Mouse (Mus musculus): ENCODE data around the gene Me3. TPM values are rescaled to one million over a fixed set of nuclear protein-coding genes. Genes with fewer than 3 reads are reported as not detected.
A peak's percentile ranks its signal among the peaks of the same experiment; 100 is the strongest.
"Not testable (repeated sequence)": the region's sequence is repeated elsewhere in the genome, so short reads cannot be mapped to it uniquely, and the experiment has no call there.

Gene Me3
- polyA plus RNA-seq, 1 experiment from 2014 or later: 3.6 TPM

GRCm38 (mm10) chr7:89716226-89716625 is 84.0 kb downstream of the Me3 start:
- ATAC-seq: no peak
- H3K9me3 ChIP-seq: no peaks in the 10 kb centered on the region
- H3K4me2 ChIP-seq (replicated peaks): no peak overlapping the region
- H3K36me3 ChIP-seq: no peaks in the 10 kb centered on the region
- WGBS: 75% methylated on average over 3 of the region's 3 CpGs
- 0 out of 2 replicates have a peak, but pooled peaks cover 6% of the 10 kb centered on the region for H3K4me1 ChIP-seq (replicated peaks)
- no peak overlapping the region for H3K4me3 ChIP-seq (replicated peaks)
- no peak overlapping the region for H3K27ac ChIP-seq
- no peak overlapping the region for H3K9ac ChIP-seq
- no peaks in the 10 kb centered on the region for H3K27me3 ChIP-seq (replicated peaks)

GRCm38 (mm10) chr7:89717521-89717920 is 85.3 kb downstream of the Me3 start:
- ATAC-seq: peak; percentile 44
- H3K36me3 ChIP-seq: no peaks in the 10 kb centered on the region
- no peak overlapping the region for H3K4me3 ChIP-seq (replicated peaks)
- H3K27me3 ChIP-seq (replicated peaks): no peaks in the 10 kb centered on the region
- WGBS: 25% methylated on average over 2 of the region's 2 CpGs
- H3K9ac ChIP-seq: no peak overlapping the region
- H3K4me2 ChIP-seq (replicated peaks): no peak overlapping the region
- H3K9me3 ChIP-seq: no peaks in the 10 kb centered on the region
- H3K27ac ChIP-seq: peak overlapping the region; percentile 36; the same call in 1 of the 2 replicates
- H3K4me1 ChIP-seq (replicated peaks): 0 out of 2 replicates have a peak, but pooled peaks cover 6% of the 10 kb centered on the region

GRCm38 (mm10) chr7:89718264-89718663 is 86.1 kb downstream of the Me3 start:
- no peaks in the 10 kb centered on the region for H3K27me3 ChIP-seq (replicated peaks)
- WGBS: 66% methylated on average over 2 of the region's 2 CpGs
- H3K27ac ChIP-seq: peak overlapping the region; percentile 36; the same call in 1 of the 2 replicates
- no peaks in the 10 kb centered on the region for H3K36me3 ChIP-seq
- H3K9ac ChIP-seq: no peak overlapping the region
- H3K4me1 ChIP-seq (replicated peaks): 0 out of 2 replicates have a peak, but pooled peaks cover 6% of the 10 kb centered on the region
- no peak for ATAC-seq
- no peaks in the 10 kb centered on the region for H3K9me3 ChIP-seq
- H3K4me3 ChIP-seq (replicated peaks): no peak overlapping the region
- no peak overlapping the region for H3K4me2 ChIP-seq (replicated peaks)

GRCm38 (mm10) chr7:89720256-89720655 is 88.1 kb downstream of the Me3 start:
- no peaks in the 10 kb centered on the region for H3K9me3 ChIP-seq
- H3K4me1 ChIP-seq (replicated peaks): 0 out of 2 replicates have a peak, but pooled peaks cover 6% of the 10 kb centered on the region
- no peaks in the 10 kb centered on the region for H3K36me3 ChIP-seq
- H3K4me2 ChIP-seq (replicated peaks): no peak overlapping the region
- H3K27me3 ChIP-seq (replicated peaks): no peaks in the 10 kb centered on the region
- 52% methylated on average over 2 of the region's 2 CpGs for WGBS
- peak; percentile 95 for ATAC-seq
- H3K4me3 ChIP-seq (replicated peaks): no peak overlapping the region
- peak overlapping the region; percentile 78 for H3K27ac ChIP-seq
- H3K9ac ChIP-seq: no peak overlapping the region

- H3K9ac ChIP-seq: no peak overlapping the region
- 81% methylated on average over 3 of the region's 3 CpGs for WGBS
- no peaks in the 10 kb centered on the region for H3K36me3 ChIP-seq
- H3K27ac ChIP-seq: no peak overlapping the region
- no peak for ATAC-seq
- no peaks in the 10 kb centered on the region for H3K4me1 ChIP-seq (replicated peaks)
- H3K4me2 ChIP-seq (replicated peaks): no peak overlapping the region
- no peak overlapping the region for H3K4me3 ChIP-seq (replicated peaks)
- no peaks in the 10 kb centered on the region for H3K9me3 ChIP-seq
- H3K27me3 ChIP-seq (replicated peaks): no peaks in the 10 kb centered on the region
These were observed 94.5 kb downstream of the Me3 start for GRCm38 (mm10) chr7:89726712-89727111.

GRCm38 (mm10) chr7:89727615-89728014 is 95.4 kb downstream of the Me3 start:
- H3K27me3 ChIP-seq (replicated peaks): no peaks in the 10 kb centered on the region
- H3K9me3 ChIP-seq: no peaks in the 10 kb centered on the region
- H3K4me3 ChIP-seq (replicated peaks): no peak overlapping the region
- H3K4me2 ChIP-seq (replicated peaks): no peak overlapping the region
- H3K9ac ChIP-seq: no peak overlapping the region
- no peak for ATAC-seq
- no peaks in the 10 kb centered on the region for H3K36me3 ChIP-seq
- H3K4me1 ChIP-seq (replicated peaks): no peaks in the 10 kb centered on the region
- WGBS: 70% methylated on average over 1 of the region's 1 CpGs
- H3K27ac ChIP-seq: no peak overlapping the region

- 52% methylated on average over 3 of the region's 3 CpGs for WGBS
These were observed 96.2 kb downstream of the Me3 start for GRCm38 (mm10) chr7:89728393-89728792.

GRCm38 (mm10) chr7:89730514-89730913 is 98.3 kb downstream of the Me3 start:
- 47% methylated on average over 2 of the region's 2 CpGs for WGBS
- Histone ChIP-seq H3K9me3 (no peaks in the 10 kb centered on the region), H3K4me2 (replicated peaks) (no peak overlapping the region), H3K4me3 (replicated peaks) (no peak overlapping the region), H3K27me3 (replicated peaks) (no peaks in the 10 kb centered on the region), H3K36me3 (no peaks in the 10 kb centered on the region), H3K4me1 (replicated peaks) (no peaks in the 10 kb centered on the region), H3K27ac (no peak overlapping the region), H3K9ac (no peak overlapping the region)
- no peak for ATAC-seq

More at GRCm38 (mm10) chr7:89728393-89728792, 96.2 kb downstream of the Me3 start:
- H3K4me2 ChIP-seq (replicated peaks): no peak overlapping the region
- no peaks in the 10 kb centered on the region for H3K9me3 ChIP-seq
- H3K27me3 ChIP-seq (replicated peaks): no peaks in the 10 kb centered on the region
- H3K36me3 ChIP-seq: no peaks in the 10 kb centered on the region
- no peaks in the 10 kb centered on the region for H3K4me1 ChIP-seq (replicated peaks)
- no peak for ATAC-seq
- no peak overlapping the region for H3K4me3 ChIP-seq (replicated peaks)
- H3K27ac ChIP-seq: no peak overlapping the region
- H3K9ac ChIP-seq: no peak overlapping the region

- not testable (repeated sequence) for H3K27ac ChIP-seq; H3K9me3 ChIP-seq; H3K27me3 ChIP-seq (replicated peaks); H3K4me2 ChIP-seq (replicated peaks); H3K4me3 ChIP-seq (replicated peaks); H3K36me3 ChIP-seq; ATAC-seq; H3K4me1 ChIP-seq (replicated peaks); H3K9ac ChIP-seq
- WGBS: 95% methylated on average over 2 of the region's 2 CpGs
These were observed 98.9 kb downstream of the Me3 start for GRCm38 (mm10) chr7:89731115-89731514.

GRCm38 (mm10) chr7:89748415-89748814 is 116.2 kb downstream of the Me3 start:
- Histone ChIP-seq H3K36me3 (no peaks in the 10 kb centered on the region), H3K4me3 (replicated peaks) (no peak overlapping the region), H3K27ac (no peak overlapping the region), H3K4me1 (replicated peaks) (no peaks in the 10 kb centered on the region; the same call in 1 of the 2 replicates), H3K27me3 (replicated peaks) (no peaks in the 10 kb centered on the region), H3K9me3 (no peaks in the 10 kb centered on the region), H3K9ac (no peak overlapping the region), H3K4me2 (replicated peaks) (no peak overlapping the region)
- 47% methylated on average over 7 of the region's 7 CpGs for WGBS
- ATAC-seq: no peak

GRCm38 (mm10) chr7:89749183-89749582 is 117.0 kb downstream of the Me3 start:
- no peaks in the 10 kb centered on the region; the same call in 1 of the 2 replicates for H3K4me1 ChIP-seq (replicated peaks)
- no peak overlapping the region for H3K27ac ChIP-seq
- no peak for ATAC-seq
- no peak overlapping the region for H3K4me2 ChIP-seq (replicated peaks)
- no peak overlapping the region for H3K9ac ChIP-seq
- no peaks in the 10 kb centered on the region for H3K36me3 ChIP-seq
- H3K4me3 ChIP-seq (replicated peaks): no peak overlapping the region
- WGBS: 43% methylated on average over 2 of the region's 2 CpGs
- H3K9me3 ChIP-seq: no peaks in the 10 kb centered on the region
- no peaks in the 10 kb centered on the region for H3K27me3 ChIP-seq (replicated peaks)

GRCm38 (mm10) chr7:89766678-89767508 is 134.7 kb downstream of the Me3 start:
- Histone ChIP-seq H3K4me1 (replicated peaks) (peaks cover 4% of the 10 kb centered on the region), H3K4me3 (replicated peaks) (no peak overlapping the region), H3K9ac (no peak overlapping the region), H3K36me3 (no peaks in the 10 kb centered on the region), H3K27ac (no peak overlapping the region), H3K4me2 (replicated peaks) (no peak overlapping the region), H3K27me3 (replicated peaks) (no peaks in the 10 kb centered on the region), H3K9me3 (no peaks in the 10 kb centered on the region)
- 80% methylated on average over 5 of the region's 5 CpGs for WGBS
- ATAC-seq: no peak
